Mouse (Mus musculus) spleen, adult 2 months (tissue): ENCODE results near the gene Lca5l.

Experiments
- CTCF ChIP-seq: fragments of 200-500 bp; IDR thresholded peaks from 2 replicates; pipeline ENCODE4 v1.5.1; 2011; ENCODE audit warnings: mild to moderate bottlenecking, inconsistent platforms; ENCODE audit not compliant: insufficient read depth, insufficient read length, insufficient replicate concordance; ENCODE audit errors: extremely low read depth
- POLR2A ChIP-seq: fragments of 200-500 bp; IDR thresholded peaks from 2 replicates; pipeline ENCODE4 v1.6.1; 2011; ENCODE audit warnings: low read depth, low read length, inconsistent platforms

DNA sequence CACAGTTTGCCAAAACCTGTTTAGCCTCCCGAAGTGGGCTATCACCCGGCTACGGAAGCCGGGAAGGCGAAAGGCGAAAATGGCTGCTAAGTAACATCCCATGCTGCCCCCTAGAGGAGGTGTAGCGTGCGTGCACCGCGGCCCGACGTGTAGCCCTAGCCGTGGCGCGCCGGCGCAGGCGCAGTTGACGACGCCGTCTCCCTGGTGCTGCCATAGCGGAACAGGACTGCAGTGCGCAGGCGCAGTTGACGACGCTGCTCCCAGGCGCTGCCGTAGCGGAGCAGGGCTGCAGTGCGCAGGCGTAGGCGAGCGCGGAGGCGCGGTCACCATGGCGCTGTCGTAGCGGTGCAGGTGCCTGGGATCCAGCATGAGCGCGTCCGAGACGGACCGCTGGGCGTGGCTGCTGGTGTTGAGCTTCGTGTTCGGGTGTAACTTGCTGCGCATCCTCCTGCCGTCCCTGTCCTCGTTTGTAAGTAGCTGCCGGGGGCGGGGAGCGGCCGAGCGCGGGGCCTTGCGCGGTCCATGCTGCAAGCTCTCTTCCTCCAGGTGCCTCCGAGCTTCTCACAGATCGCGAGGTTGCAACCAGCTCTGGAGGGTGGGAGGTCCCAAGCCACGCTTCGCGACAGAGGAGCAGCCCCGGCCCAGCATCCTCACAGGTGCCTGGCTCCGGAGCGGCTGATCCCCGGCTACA, 46.8 kb downstream of the Lca5l start, which contains the start of gene Wrb:
- TF ChIP-seq POLR2A (no peak), CTCF (peak; percentile 92)
